Mouse (Mus musculus): ENCODE measurements around the gene Endog.

GRCm38 (mm10) chr2:30161809-30162208, 9.5 kb upstream of the Endog start:
- TF ChIP-seq CTCF (IDR thresholded peaks at IDR 0.05; ENCODE audit: control insufficient read depth, insufficient read depth, low read length) = no peak
- no peak for TF ChIP-seq POLR2A (IDR thresholded peaks at IDR 0.05; ENCODE audit: borderline replicate concordance, control insufficient read depth, low read depth, low read length)
